Mouse (Mus musculus) frontal cortex, postnatal 25 days (tissue): ENCODE results near the gene Prss36.

Source experiments
- DNase-seq, 2 experiments: peaks; one replicate each; pipeline ENCODE4 v3.0.0; 2022; ENCODE audit warnings: low spot score in 2 of 2

The Prss36 gene

GRCm38 (mm10) chr7:127935028-127935722 lies 11.3 kb downstream of the Prss36 start:
- DNase-seq, result peak; percentile 88 to 94

- DNase-seq, result no peak
Measured at GRCm38 (mm10) chr7:127934075-127934474, 12.4 kb downstream of the Prss36 start.

GRCm38 (mm10) chr7:127932273-127933031 lies 14.1 kb downstream of the Prss36 start:
- DNase-seq, result no peak

DNA sequence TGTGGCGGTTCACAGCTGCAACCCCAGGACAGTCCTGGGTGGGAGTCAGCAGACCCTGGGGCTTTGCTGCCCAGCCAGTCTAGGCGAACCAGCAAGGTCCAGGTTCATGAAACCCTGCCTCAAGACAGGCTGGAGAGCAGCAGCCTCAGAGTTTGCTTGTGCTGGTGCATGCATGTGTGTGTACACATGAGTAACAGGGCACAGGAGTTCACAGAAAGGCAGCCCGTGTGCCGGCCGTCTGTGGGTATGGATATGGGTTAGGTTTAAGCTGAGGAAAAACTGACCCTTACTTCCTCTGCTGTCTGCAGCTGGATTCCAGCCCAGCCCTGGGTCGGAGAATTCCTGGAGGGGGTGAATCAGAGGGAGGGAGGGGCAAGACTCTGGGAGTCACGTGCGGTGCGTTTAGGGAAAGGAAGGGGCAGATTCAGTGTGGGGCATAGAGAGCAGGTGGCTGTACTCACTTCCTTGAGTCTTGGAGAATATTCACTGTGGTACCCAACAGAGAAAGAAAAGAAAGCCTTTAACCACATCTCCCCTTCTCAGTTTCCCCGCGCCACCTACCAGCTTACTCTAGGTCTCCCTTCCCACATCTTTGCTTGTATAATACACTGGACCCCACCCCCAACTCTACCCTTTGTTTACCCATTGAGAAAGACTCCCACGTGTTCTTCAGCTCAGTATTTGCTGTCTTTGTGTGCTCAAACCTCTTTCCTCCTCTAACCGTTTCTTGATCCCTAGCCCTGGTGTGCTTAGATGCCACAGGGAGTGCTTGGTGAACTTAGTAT lies 15.0 kb downstream of the Prss36 start:
- no peak for DNase-seq

DNA sequence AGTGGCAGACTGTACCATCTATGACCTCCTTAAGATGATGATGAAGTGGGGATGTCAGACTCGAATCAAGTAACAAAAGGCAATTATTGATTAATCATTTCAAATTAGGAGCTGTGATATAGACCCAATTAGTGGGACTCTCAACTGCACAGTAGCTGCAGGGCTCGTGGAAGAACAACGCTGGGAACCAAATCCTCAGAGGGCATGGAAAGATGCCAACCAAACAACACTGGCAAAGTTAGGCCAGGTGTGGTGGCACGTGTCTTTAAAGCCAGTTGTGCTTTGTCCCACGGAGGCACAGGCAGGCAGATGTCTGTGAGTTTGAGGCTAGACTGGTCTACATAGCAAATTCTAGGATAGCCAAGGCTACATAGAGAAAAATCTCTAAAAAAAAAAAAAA lies 15.9 kb downstream of the Prss36 start:
- DNase-seq, result no peak

DNA sequence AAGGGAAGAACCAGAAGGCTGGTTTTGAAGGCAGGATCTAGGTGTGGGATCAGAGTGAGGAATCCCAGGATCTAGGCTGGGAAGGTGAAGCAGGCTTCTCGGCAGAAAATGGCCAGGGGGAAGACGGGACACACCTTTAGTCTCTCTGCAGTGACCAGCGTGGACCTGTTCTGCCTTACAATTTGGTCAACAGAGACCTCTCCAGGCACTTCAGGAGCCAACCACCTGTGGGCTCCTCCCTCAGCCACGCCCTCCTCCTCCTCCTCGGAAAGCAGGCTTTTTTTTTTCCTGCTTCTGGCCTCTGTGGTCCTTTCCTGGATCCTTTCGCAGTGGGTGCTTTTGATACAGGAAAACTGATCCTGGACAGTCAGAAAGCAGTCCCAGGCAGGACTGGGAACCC lies 16.6 kb downstream of the Prss36 start, which contains the start of gene Prss8:
TSS of gene Prss8 (minus strand) at position 182 of the 400 bp plus-strand sequence.
- DNase-seq, result no peak

GRCm38 (mm10) chr7:127928596-127928995 lies 17.9 kb downstream of the Prss36 start:
- no peak for DNase-seq

DNA sequence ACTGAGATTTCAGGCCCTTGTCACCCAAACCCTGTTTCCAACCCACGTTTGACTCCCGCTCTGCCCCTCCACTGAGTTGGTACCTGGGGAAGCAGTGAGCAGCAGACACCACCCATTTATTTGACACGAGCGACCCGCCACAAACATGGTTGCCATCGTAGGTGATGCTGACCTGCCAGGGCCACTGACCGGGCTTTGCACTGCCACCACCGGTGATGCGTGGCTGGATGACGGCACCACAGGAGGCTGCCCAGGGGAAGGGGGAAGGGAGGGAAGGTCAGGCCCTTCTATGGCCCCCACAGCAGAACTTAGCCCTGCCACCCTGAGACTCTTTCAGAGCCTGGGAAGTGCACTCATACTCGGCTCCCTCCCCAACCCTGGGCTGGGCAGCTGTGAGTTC lies 18.8 kb downstream of the Prss36 start:
- no peak for DNase-seq

DNA sequence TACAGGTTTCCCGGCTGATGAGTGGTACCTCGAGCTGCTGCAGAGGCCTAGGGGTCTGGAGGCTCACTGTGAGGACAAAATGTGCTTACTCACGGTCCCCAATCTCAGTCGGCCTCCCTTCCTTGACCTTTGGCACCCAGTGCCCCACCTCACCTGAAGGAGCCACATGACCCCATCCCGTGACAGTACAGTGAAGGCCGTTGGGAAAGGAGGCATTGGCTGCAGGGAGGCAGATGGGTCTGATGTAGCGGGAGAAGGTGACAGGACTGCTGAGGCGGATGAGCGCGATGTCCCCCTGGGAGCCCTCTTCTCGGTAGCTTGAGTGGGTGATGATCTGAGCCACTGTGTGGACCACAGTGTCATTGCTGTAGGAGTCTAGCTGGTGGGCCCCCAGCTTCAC lies 19.7 kb downstream of the Prss36 start:
- no peak for DNase-seq

GRCm38 (mm10) chr7:127926066-127926465 lies 20.5 kb downstream of the Prss36 start:
- no peak for DNase-seq

DNA sequence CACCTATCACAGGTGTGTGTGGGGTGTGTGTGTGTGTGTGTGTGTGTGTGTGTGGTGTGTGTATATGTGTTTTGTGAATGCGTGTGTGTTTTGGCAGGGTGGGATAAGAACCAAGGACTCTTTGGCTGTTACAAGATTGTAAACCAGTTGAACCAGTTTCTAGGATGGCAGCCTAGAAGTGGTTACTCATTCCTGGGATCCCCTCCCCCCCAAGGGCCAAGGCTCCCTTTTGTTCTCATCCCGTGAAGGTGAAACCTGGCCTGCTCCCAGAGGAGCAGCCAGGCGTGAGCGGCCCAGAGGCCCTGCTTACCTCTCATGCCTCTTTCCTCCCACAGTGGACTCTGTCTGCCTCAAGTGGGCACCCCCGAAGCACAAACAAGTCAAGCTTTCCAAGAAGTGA lies 21.3 kb downstream of the Prss36 start:
- DNase-seq, result no peak

DNA sequence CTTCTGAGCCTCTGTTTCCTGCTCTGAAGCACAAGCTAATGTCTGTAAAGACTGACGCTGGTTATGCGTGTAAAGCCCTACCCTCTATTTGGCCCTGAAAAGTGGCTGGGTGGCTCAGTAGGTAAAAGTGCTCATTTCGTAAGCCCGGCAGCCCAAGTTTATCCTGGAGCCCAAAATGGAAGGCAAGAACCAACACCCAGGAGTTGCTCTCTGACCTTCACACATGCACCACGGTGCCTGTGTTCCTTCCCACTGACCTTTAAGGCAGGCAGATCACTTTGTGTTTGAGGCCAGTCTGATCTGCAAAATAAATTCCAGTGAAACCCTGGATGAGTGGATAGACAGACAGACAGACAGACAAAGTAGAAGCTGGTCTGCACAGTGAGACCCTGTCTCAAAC lies 22.8 kb downstream of the Prss36 start:
- no peak for DNase-seq

DNA sequence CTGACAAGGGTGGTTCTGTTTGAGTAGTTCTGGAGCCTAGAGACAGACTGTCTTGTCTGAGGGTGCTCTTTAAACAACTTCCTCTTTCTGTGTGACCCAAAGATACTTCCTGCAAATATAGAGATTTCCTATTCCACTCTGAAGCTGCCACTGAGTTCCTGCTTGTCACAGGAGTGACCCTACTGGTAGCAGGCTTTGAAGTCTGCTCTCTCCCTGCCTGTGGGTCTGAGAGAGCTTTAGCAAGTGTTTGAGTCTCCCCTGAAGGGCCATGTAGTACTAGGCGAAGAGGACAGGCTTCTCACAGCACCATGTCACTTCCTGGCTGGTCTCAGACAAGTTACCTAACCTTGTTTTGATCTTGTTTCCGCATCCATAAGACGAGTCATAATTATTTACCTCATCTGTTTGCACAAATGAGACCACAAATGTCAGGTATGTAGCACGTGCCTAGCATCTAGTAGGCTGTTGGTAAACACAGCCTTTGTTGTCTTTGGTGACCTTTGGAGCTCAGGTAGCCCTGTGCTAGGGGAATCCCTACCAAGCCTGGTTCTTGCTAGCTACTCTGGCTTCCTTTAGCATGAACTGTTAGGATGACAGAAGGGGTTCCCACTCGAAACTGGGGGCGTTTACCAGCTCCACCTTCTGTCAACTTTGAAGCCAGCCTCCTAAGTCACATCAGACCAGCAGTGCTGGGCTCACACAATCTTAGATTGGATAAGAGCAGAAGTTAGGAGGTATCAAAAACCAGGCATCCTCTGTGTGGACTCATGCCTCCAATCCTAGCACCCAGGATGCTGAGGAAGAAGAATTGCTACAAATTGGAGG lies 23.9 kb downstream of the Prss36 start:
- DNase-seq, result no peak

DNA sequence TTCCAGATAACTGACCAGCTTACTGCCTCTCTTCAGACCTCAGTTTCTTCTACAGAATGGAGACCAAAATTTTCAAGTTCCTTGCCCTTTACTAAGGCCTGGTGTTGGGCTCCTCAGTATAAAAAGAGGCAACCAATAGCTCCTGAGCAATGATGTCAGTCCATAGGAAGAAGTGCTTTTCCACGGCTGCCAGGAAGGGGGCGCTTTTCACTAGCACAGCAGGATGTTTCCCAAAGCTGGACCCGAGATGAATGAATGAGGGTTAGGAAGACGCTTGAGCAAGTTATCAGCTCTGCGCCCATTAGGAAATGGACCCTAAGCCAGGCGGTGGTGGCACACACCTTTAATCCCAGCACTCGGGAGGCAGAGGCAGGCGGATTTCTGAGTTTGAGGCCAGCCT lies 25.0 kb downstream of the Prss36 start:
- no peak for DNase-seq

GRCm38 (mm10) chr7:127919290-127919689 lies 27.2 kb downstream of the Prss36 start:
- no peak for DNase-seq

DNA sequence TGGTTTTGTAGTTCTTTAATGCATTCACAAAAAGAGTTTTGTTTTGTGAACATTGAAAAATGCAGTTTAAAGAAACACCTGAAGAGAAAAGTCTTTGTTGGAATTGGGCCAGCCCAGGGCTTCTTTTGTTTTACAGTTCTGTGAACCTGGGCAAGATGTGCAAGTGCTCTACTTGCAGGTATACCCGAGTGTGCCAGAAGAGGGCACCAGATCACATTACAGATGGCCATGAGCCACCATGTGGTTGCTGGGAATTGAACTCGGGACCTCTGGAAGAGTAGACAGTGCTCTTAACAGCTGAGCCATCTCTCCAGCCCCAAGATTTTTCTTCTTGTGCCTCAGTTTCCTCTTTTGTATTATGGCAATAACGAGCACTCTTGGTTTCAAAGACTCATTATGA lies 28.3 kb downstream of the Prss36 start:
- no peak for DNase-seq

DNA sequence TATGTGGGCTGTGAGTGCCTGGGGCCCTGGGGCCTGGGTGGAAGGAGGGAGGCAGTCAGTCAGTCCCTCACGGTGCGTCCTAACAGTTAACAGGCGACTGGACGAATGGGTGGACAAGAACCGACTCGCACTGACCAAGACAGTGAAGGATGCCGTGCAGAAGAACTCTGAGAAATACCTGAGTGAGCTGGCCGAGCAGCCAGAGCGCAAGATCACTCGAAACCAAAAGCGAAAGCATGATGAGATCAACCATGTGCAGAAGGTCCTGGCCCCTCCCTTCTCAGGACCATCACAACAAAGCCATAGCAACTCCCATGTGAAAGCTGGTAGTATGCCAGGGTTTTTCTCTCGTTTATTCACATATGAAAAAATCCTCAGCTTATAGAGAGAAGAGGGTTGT lies 31.2 kb downstream of the Prss36 start:
- DNase-seq, result no peak

GRCm38 (mm10) chr7:127912938-127913337 lies 33.6 kb downstream of the Prss36 start:
- DNase-seq, result no peak

DNA sequence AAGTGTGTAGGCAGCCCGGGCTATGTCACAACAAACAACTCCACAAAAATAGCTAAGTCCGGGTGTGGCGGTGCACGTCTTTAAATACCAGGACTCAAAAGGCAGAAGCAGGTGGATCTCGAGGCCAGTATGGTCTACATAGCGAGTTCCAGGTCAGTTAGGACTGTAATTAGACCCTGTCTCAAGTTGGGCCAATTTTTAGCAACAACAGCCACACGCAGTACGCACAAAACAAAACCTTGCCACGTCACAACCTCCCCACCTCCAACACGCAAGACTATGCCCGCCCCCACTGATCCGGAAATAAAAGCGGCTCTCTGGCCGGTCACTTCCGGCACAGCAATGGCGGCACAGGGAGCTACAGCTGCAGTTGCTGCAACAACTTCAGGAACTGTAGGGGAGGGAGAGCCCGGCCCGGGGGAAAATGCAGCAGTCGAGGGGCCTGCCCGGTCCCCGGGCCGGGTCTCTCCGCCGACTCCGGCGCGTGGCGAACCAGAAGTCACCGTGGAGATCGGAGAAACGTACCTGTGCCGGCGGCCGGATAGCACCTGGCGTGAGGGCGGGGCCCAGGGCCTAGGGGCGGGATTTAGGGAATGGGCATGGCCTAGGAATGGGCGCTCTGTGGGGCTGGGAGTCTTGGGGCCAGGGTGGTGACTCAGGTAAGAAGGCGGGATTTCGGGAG lies 34.2 kb downstream of the Prss36 start, which contains the start of gene Kat8:
TSS of gene Kat8 (plus strand) at position 327 of the 682 bp plus-strand sequence.
- peak; percentile 60 to 80 for DNase-seq

GRCm38 (mm10) chr7:127908656-127909055 lies 37.9 kb downstream of the Prss36 start:
- no peak for DNase-seq

DNA sequence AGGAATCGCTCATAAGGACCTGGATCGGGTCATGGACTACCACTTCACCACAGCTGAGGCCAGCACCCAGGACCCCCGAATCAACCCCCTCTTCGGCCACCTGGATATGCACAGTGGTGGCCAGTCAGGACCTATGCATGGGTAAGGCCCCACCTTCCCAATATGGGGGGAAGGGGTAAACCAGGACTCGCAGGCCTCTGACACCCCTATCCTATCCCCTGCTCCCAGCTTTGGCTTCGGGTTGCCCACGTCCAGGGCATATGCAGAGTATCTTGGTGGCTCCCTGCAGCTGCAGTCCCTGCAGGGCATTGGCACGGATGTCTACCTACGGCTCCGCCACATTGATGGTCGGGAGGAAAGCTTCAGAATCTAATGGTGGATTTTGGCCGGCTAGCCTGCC lies 38.6 kb downstream of the Prss36 start:
- no peak for DNase-seq
